Mouse (Mus musculus) CD8-positive naive resting alpha-beta T cell, adult 2 months (primary cell): ENCODE data around the gene Ahnak2.

Experiments
- DNase-seq, 2 experiments: peaks; one replicate each; pipeline ENCODE4 v3.0.0; 2022; ENCODE audit warnings: low read depth in 2 of 2, low spot score in 2 of 2

Ahnak2 gene

DNA sequence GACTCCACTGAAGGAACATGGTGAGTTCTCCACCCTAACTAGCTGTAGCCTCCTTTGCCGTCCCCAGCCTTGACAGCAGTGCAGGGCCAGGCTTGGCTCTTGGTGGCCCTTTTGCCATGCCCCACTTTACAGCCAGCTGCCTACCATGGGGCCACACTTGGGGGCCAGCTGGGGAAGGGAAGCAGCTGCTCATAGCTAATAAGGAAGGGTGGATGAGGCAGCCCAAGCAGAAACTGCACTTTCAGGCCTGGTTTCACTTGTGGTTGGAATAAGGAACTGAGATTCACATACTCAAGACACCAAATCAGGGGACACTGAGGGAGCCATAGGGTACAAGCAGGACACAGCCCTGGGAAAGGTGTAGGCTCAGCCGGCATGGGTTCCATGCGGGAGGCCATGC lies 40.4 kb downstream of the Ahnak2 start:
- no peak for DNase-seq

DNA sequence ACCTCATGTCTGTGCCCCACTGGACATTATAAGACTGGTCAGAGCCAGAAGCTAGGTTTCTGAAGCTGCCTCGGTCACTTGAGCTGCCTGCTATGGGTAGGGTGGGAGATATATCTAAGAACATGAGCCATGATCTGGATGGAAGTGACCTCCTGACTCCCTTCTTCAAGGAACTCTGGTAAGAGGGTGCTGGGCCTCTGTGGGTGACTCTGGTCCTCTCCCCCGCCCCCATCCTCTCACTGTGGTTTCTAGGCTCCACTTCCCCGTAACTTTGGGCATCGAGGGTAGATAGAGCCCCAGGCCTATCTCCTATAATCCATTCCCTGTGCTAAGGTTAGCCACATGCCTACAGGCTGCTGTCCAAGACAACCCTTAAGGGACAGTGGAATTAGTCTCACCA lies 41.0 kb downstream of the Ahnak2 start:
- DNase-seq: no peak

DNA sequence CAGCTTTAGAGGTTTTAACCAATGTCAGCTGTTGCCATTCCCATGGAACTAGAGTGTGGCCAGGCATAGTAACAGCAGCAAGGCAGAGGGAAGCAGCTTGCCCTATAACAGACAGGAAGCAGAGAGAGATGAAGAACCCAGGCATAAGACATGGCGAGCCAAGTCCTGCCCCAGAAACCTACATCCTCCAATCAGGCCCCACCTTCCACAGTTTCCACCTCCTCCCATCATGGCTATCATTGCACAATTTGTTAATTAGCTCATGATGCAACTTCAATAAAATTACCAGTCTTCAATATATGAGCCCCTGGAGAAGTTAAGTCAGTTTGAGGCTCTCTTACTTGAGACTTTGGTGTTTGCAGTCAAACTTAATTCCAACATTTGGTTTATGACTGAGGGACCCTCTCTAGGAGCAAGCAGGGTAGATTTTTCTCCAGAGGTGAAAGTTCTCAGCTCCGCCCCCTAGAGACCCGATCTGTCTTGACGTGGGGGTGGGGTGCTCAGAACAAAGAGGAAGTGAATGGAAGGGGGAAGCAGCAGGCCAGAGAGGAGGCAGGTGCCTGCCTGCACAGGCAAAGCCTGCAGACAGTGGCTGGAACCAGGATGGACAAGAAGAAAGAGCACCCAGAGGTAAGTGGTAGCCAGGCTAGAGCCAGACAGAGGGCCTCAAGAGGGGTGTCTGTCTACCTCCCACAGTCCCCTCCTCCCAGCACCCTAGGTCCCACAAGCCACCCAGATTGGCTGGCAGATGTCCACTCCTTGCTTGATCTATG lies 42.1 kb downstream of the Ahnak2 start, which contains the start of gene Pld4:
TSS of gene Pld4 (plus strand) at position 502 of the 773 bp plus-strand sequence.
- no peak for DNase-seq

DNA sequence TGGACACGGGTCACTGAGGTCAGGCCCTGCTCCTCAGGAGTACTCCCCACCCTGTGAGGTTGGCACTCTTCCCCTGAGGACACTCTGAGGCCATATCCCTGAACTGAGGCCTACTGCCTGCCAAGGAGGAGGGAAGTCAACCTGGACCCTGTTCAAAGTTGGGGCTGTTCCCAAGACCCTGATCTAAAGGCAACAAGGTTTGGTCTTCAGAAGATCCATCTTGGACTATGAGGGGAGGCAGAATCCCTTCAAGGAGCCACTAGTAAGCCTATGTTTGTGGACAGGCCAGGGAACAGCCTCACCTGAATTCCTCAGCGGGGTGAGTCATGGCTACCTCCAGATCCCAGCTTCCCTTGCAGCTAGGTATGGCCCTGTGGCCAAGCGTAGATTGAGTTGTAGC lies 43.0 kb downstream of the Ahnak2 start:
- no peak for DNase-seq

DNA sequence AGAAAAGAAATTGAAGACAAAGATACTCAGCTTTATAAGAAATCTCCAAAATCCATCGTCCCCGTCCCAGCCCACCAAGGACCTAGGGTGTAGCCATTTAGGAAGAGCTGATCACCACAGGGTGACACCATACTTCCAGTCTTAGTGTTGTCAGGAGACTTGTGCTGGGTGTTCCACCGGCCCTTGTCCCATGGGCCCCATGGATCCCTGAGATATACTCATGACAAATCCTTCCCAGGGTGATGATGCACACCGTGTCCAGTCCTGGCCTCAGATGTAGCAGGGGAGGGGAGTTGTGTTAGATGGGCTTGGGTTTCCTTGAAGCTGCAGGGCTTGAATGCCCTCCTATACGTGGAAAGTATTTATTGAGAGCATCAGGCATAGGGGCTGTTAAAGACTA lies 44.6 kb downstream of the Ahnak2 start:
- no peak for DNase-seq

DNA sequence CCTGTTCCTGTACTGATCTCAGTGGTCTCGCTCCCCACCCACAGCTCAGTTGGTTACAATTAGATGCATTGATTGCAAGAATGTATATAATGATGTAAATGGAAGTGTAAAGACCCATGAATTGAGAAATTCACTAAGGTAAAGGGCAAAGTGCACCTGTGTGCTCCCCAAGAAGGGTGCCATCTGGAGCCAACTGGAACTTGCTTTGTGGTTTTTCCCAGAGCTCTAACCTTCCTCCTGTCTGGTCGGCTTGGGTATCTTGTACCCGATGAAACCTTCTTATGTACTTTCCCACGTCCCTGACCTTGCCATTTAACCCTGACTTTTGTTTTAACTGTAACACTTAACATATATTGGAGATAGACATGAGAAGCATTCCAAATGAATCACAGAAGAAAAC lies 46.6 kb downstream of the Ahnak2 start:
- DNase-seq: no peak

DNA sequence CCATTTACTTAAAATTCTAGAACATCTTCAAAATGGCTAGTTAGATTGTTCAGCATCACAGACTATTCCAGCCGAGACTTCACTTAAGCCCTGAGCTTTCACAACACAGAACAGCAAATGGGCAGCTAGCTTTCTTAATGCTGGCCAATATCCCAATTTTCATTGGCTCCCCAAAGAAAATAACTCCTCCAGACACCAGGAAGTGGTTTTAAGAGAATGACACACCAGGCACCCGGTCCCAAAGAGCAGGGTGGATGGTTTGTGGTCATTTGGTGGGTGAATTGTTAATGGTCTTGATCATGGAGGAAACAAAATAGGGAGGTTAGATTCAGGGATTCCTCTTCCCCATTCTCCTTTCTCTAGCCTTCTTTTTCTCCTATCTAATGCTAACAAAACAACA lies 50.1 kb downstream of the Ahnak2 start:
- no peak for DNase-seq

DNA sequence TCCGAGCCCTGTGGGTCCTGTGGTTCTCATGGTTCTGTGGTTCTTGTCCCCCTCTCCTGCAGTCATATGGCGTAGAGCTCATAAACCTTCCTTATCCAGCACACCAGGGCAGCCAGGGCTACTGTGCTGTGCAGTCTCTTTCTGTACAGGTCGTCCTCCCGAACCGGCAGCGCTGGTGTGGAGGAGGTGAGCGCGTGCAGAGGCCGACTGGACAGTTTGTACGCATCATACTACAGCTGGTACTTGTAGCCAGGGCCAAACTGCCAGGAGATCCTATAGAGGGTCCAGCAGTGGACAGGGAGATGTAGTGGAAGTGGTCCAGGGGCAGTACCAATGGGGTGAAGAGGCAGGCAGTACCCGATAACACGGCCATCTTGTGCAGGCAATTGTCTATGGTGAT lies 51.5 kb downstream of the Ahnak2 start:
- DNase-seq: no peak

DNA sequence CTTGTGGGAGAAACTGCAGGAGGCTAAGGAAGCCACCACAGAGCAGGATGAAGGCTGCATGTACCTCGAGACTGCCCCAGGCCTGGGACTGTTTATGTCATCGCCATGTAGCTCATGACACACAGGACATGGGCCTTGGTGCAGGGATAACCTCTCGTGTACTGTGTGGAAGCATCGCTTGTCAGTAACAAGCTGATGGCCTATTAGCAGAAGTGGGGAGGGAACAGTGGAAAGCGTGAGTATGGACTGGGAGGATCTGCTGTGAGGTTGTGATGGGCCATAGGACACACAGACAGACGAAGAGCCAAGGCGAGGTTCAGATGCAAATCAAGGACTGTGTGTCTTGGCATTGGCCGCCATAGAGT lies 54.9 kb downstream of the Ahnak2 start:
- DNase-seq: no peak

DNA sequence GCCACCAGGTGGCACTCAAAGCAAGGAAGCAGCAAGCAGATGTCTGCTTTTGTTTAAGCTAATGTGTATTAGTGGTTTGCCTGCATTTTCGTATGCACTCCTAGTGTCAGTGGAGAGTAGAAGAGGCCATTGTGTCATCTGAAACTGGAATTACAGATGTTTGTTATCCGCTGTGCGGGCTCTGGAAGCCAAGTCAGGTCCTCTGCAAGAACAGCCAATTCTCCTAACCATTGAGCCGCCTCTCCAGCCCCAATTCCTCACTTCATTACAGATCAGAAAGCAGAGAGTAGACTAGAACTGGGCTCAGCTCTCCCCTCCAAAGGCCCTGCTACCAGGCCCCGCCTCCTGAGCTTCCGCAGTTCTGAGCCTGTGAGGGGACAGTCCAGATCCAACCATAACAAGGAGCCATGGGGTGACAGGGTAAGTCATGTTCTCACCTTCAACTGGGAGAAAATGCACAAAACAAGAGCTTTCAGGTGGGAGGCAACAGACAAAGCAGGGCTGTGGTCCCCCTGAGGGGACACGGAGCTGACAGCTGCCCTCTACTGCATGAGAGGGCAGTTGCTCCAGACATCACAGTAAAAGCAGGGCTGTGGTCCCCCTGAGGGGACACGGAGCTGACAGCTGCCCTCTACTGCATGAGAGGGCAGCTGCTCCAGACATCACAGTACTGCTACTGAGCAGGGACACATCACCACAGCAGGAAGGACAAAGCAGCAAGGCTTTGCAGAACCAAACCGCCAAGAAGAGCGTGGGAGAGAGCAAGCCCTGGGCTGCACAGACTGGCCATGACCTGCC lies 55.5 kb downstream of the Ahnak2 start:
- DNase-seq: no peak

DNA sequence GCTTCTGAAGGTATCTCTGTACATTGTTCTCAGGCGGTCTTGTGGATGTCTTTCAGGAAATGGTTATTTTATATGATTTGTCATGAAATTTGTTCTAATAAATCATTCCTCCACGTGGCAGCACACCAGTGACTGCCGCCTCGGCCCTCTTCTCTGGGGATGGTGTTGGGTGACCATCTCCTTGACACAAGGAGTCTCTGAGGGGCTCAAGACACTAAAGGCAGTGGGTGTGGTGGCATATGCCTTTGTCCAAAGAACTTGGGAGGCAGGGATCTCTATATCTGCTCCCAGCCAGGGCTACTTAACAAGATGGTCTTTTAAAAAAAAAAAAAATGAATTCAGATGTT lies 56.0 kb downstream of the Ahnak2 start:
- peak in 1 of 2 experiments; percentile 30 for DNase-seq

DNA sequence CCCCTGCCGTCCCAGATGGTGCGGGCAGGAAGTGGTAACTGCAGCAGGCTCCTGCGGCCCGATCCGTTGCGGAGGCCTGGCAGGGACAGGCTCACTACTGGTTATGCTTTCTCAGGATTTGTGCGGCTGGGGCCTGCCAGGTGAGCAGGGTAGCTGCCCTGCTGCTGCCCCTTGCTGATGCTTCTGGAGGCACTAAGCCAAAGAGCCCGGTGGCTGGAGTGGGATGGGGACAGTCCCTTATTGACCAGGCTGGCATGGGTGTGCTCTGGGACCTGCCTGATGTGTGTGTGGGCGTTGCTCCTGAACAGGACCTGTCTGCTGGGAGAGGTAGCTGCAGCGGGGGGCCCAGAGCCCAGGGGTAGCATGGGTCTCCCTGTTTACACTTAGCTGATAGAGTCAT lies 56.7 kb downstream of the Ahnak2 start:
- DNase-seq: no peak

DNA sequence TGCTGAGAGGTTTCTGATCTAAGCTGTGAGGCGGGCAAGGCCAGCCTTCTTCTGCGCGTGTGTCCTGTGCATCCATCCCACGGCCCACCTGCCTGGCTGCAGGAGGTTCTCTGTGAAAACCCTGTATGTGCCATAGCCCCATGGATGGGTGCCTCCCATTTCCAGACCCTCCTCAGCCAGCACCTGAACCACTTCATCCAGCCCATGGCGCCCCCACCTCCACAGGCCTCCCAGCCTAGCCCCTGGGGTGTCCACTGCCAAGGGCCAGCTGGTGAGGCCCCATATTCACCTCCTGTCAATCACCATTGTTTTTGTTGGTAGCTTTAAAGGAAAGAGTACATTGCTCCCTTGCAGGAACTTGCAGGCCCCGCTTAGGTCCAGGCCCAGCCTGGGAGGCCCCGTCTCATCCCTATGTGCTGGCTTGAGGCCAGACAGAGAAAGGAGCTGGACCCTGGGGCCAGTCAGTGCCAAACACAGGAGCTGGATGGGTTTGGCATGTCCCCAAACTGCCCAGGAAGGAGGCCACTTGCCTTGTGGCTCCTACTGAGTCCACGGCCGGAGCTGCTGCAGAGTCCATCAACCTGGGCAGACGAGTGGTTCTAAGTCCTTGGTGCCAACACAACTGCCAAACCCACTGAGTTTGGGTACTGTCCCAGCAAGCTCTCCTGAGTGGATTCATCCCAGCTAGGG lies 57.4 kb downstream of the Ahnak2 start:
- DNase-seq: no peak

DNA sequence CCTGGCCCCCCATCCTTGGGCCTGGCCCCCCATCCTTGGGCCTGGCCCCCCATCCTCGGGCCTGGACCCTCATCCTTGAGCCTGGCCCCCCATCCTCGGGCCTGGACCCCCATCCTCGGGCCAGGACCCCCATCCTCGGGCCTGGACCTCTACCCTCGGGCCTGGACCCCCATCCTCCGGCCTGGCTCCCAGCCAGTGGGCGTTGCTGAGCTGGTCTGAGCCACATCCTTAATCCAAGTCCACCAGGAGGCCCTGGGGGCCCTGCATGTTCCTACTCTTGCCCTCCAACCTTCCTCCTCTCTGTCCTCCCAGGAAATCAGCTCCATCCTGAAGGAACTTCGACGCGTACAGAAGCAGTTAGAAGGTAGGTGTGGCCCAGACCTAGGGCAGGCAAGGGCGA lies 58.2 kb downstream of the Ahnak2 start:
- DNase-seq: no peak

DNA sequence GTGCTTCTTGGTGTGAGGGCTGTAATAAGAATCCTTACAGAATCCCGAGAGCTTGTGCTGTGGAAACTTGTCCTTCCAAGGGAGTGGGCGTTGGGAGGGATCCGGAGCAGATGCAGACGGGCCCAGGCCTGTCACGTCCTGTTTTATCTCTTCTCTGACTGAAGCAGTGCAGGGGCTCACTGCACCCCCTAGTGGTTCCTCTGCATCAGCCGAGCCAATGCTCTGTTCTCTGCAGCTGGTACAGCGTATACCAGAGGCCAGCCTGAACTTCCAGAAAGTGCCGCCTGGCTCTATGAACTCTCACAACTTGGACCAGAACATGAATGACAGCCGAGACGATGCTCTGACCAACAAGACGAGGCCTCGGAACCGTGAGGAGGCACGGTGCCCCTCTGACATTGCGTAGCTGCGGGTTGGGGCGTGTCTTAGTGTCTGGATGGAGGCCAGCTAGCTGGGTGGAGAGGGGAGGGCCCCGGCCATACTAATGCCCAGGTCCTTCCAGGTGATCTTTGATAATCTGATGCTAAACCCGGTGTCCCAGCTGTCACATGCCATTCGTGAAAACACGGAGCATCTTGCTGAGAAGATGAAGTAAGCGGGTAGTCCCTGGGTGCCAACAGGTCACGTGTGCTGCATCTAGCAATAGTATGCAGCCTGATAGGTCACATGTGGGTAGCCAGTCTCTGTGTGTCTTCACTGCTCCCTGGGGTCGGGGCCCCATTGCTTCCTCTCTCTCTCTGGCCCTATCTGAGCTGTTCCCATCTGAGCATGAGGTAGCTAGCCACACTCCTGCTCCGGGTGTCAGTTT lies 59.1 kb downstream of the Ahnak2 start:
- peak; percentile 39 to 64 for DNase-seq

DNA sequence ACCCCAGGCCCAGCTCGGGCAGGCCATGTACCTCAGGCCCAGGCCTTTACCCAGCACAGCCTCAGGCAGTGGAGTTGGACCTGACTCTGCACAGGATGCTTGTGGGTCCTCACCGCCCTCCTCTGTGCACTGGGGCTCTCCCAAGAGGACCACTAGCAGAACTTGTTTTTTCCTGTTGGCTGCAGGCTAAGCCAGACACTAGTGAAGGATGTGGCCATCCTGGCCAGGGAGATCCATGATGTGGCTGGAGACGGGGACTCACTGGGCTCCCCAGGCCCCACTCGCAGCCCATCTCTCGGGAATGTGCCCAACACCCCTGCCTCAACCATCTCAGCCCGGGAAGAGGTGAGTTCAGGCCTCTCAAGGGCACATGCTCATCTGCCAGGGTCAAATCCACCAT lies 59.7 kb downstream of the Ahnak2 start:
- no peak for DNase-seq

DNA sequence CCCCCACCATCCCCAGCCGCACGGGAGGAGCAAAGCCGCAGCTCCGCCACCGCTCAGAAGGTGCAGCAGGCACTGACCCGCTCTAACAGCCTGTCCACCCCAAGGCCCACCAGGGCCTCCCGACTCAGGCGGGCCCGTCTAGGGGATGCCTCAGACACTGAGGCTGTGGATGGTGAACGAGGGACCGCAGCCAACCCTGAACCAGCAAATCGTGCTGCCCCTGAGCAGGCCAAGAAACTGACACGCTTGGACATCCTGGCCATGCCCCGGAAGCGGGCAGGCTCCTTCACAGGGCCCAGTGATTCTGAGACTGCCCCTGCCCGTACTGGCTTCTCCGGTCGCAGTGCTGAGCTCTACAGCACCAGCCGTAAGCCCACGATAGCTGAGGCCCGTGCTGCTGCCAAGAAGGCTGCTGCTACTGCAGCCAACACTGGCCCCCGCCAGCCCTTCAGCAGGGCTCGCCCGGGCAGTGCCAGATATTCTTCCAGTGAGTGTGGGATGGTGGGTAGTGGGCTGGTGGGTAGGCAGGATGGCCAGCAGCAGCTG lies 63.4 kb downstream of the Ahnak2 start:
- no peak for DNase-seq

DNA sequence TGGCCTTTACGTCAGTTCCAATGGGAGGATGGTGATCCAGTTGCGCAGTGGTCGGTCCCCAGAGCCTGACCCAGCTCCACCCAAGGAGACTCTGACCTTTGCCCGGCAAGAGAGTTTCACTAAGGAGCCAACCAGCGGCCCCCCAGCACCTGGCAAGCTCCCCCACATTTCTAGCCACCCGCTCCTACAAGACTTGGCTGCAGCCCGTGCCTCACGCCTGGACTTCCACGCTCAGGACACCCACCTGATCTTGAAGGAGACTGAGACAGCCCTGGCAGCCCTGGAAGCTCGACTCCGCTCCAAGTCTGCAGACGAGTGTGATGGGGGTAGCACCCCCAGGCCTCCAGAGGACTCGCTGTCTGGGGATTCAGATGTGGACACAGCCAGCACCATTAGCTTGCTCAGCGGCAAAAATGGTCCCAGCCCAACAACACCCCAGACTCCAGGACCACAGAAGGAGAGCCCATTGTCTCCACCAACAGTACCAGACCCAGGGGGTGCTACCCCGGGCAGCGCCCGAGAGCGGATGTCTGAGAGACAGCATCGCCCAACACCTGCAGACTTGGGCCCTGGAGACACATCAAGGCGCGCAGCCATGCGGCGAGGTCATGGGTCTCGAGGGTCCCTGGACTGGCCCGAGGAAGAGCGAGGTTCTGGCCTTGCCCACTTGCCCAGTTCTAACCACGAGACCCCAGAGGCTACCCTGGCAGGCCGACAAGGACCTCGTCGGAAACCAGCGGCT lies 64.0 kb downstream of the Ahnak2 start:
- DNase-seq: no peak

DNA sequence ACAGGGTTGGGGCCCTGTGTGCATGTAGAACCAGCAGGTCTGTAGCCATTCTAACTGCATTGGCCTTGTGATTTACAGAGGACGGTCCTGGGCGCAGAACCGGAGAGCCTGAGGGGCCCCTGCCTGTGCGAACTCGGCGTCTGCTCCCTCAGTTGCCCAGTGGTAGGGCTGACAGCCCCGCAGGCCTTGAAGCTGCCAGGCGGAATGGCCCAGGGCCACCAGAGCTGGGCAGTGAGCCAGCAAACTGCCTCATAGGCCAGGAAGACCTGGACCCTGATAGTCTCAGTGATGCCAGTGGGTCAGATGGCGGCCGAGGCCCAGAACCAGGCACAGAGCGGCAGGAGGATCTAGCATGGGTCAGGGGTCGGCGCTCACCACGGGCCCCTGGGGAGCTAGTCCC lies 64.7 kb downstream of the Ahnak2 start:
- DNase-seq: no peak

DNA sequence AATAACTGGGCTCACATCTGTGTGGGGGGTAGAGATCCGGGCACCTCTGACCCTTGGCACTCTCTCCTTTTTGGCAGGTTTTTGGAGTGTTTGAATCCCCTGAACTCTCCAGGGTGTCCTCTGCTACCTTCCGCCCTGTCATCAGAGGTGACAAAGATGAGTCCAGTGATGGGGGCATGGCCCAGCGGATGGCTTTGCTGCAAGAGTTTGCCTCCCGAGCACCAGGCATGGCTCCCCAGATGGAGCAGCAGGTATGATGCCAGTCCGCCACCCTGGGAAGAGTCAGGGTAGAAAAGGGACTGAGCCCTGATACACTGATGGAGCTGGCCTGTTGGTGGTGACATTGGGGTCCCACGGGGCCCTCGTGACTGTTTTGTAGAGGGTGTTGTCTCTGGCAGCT lies 65.4 kb downstream of the Ahnak2 start:
- DNase-seq: no peak

DNA sequence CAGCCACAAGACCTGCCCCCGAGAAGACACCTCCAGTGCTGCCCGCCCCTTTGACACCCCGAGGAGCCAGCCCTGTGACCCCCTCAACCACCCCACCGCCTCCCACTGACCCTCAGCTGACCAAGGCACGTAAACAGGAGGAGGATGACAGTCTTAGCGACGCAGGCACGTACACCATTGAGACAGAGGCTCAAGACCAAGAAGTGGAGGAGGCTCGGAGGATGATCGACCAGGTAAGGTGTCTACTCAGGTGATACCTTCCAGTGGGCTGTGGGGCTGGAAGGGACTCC lies 65.9 kb downstream of the Ahnak2 start:
- DNase-seq: no peak
